Mouse (Mus musculus) liver, adult 2 months (tissue): ENCODE measurements at regions not wholly inside any gene's neighbourhood (a gene's known extent, or its start where the extent isn't known, plus 50 kb on each side); places are given as distances from the start of the nearest gene placed in this dataset.

Experiments used
- CTCF ChIP-seq: fragments of 200-500 bp; IDR thresholded peaks from 2 replicates; pipeline ENCODE4 v1.5.1; 2011; ENCODE audit warnings: low read depth, low read length, control low read depth
- POLR2A ChIP-seq: fragments of 200-500 bp; IDR thresholded peaks from 2 replicates; pipeline ENCODE4 v1.6.1; 2011; ENCODE audit warnings: low read length, control low read depth; ENCODE audit not compliant: insufficient read depth; ENCODE audit errors: extremely low read depth

DNA sequence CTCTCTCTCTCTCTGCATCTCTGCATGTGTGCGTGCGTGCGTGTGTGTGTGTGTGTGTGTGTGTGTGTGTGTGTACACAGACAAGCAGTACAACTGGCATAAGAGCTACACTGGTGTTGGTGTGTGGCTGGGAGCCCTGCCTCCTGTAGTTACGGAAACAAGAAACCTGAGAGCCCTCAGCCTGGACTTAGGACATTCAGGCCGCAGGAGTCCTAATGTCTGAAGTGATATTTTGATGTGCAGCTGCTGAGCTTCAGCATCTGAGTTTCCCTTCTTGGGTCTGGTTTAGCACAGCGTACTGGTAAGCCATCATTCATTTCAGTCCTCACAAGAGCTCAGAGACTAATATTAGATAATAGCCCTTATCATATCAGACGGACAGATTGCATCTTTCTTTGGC, 134.8 kb upstream of the Runx1 start:
- TF ChIP-seq POLR2A (no peak), CTCF (no peak)
